Mouse (Mus musculus) kidney, adult 9 months (tissue): ENCODE data around the gene Golm1.

Experiments
- DNase-seq: peaks from one replicate; pipeline ENCODE4 v3.0.0; 2022

The Golm1 gene

DNA sequence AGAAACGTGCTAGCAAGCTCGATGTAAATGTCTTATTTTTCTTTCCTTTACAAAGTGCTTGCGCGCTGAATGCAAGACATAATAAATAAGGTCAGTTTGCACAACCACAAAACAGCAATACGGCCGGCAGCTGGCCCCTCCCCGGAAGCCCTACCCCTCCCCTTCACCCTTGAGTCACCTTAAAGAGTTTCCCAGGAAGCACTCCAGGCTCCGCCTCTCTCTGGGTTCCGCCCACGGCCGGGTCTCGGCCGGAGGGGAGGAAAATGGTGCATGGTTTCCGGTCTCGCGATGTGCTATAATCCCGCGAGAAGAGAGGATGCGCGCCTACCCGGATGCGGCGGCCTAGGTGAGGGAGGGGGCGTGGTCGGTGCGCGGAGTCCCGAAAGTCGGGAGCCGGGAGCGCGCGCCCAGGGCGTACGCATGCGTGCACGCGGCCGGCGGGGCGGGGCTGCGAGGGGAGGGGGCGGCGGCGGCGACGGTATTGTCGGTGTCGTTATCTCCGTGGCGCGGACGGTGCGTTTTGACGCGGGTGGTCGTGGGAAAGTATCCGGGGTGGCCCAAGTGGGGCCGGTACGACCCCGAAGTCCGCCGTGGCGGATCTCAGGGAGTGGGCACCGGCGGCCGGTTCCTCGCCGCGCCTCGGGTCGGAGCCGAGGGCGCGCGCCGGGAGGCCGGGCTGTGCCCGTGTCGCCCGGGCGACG, 90.5 kb downstream of the Golm1 start, which contains the start of the genes Agtpbp1 and Naa35:
TSS of gene Agtpbp1 (minus strand) at position 281 of the 701 bp plus-strand sequence.
TSS of gene Naa35 (plus strand) at position 313 of the 701 bp plus-strand sequence.
- peak; percentile 100 for DNase-seq
